Mouse (Mus musculus) testis, adult 10 weeks (tissue): Measurements from ENCODE around the gene Rnft1. TPM values are rescaled to one million over a fixed set of nuclear protein-coding genes. Genes with fewer than 3 reads are reported as not detected.

Experiments used
- polyA plus RNA-seq: library from polyadenylated mRNA; stranded (reverse); fragments of 350-450 nt; fragmentation: Illumina TruSeq; extraction: RNeasy Lipid Tissue Mini Kit (QIAGEN cat#74804); gene quantifications from one replicate; pipeline ENCODE4 v1.2.3, GENCODE M21; 2014; ENCODE audit warnings: low read depth, low replicate concordance

Rnft1 gene
- 87.3 TPM for polyA plus RNA-seq

DNA sequence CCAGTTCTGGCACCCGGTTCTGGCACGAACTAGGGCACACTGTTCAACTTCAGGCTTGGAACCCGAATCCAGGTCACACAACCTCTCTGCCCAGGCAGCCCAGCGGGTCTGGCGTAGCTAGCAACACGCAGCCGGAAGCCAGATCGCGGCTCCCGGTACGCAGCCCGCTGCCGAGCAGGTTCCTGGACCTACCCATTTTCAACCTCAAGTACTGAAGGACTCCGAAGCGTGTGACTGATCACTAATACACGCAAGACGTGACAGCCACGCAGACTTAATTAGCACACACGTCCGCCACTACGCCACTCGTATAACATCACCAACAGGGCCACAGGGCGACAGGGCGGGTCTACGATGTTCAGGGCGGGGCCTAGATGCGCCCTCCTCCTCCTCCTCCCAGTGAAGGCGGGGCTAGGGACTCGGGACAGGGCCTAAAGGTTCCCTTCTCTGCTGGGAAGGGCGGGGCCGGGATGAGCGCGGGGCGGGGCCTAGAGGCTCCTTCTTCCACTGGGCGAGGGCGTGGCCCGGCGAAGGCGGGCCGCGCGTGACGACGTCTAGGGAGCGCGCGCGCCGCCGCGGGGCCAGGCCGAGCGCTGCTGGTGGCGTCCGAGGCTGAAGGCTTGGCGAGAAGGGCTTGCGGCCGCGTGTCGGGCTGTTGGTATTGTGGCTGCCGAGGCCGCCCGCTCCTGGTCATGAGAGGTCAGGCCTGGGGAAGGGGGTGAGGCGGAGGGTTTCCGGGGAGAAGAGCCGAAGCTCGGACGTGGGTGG lies at the start of gene Rnft1:
TSS of gene Rnft1 (plus strand) at position 557 of the 768 bp plus-strand sequence.

DNA sequence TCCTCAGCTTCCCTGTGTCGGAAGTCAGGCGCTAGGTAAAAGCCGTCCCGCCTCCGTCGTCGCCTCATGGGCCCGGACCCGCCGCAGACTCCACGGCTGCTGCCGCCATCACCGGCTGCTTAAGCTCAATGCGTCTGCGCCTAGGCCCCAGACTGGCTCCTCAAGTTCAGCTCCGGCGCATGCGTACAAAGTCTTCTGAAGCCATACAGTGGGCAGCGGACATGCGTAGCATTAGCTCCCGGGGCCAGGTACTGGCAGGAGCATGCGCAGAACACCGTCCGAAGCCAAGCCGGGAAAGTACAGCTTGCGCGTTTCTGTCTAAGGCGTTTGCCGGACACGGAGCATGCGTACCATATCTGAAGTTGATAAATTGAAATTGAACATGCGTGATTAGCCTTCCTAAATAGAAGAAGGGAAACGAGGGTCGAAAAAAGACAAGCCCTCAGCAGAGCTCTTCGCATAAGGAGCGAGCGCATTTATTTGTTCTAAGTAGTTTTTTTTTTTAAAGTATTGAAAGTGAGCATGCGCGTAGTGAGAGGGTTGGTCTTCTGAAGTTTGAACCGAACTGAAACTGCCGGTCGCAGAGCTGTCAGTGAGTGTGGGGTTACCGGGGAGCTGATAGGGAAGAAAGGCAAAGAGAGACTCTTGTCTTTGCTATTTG lies 60.3 kb downstream of the Rnft1 start, which contains the start of the genes Rps6kb1 and Tubd1:
TSS of gene Rps6kb1 (minus strand) at position 167 of the 661 bp plus-strand sequence.
TSS of gene Tubd1 (plus strand) at position 353 of the 661 bp plus-strand sequence.

Other genes with a start within 250 kb of the Rnft1 start
- gene Ints2, start 227.1 kb upstream of the Rnft1 start, polyA plus RNA-seq = 26.8 TPM
- gene Med13, start 127.1 kb upstream of the Rnft1 start, polyA plus RNA-seq = 64.5 TPM
- 20.3 TPM for gene Rps6kb1, start 60.1 kb downstream of the Rnft1 start, polyA plus RNA-seq
- gene Tubd1, start 60.3 kb downstream of the Rnft1 start, polyA plus RNA-seq = 37.7 TPM
- 78.6 TPM for gene Vmp1, start 199.2 kb downstream of the Rnft1 start, polyA plus RNA-seq
- gene Ptrh2, start 199.3 kb downstream of the Rnft1 start, polyA plus RNA-seq = 7.4 TPM